Mouse (Mus musculus) ES-Bruce4 (cell line): ENCODE measurements around the gene Hemk1.

ENCODE experiments used
- CTCF ChIP-seq: IDR thresholded peaks from one replicate; pipeline ENCODE4 v1.8.1; 2011; ENCODE audit warnings: low read depth, low read length
- EP300 ChIP-seq: IDR thresholded peaks from 2 replicates; pipeline ENCODE4 v1.6.1; 2011; ENCODE audit warnings: low read depth, low read length; ENCODE audit not compliant: insufficient read depth
- POLR2A ChIP-seq: IDR thresholded peaks from one replicate; pipeline ENCODE4 v1.8.1; 2011; ENCODE audit warnings: low read length; ENCODE audit not compliant: insufficient read depth

GRCm38 (mm10) chr9:107360989-107361388, 22.8 kb upstream of the Hemk1 start:
- TF ChIP-seq EP300 (no peak), CTCF (no peak), POLR2A (no peak)
